Mouse (Mus musculus): ENCODE measurements around the gene Ctsa.

The Ctsa gene

DNA sequence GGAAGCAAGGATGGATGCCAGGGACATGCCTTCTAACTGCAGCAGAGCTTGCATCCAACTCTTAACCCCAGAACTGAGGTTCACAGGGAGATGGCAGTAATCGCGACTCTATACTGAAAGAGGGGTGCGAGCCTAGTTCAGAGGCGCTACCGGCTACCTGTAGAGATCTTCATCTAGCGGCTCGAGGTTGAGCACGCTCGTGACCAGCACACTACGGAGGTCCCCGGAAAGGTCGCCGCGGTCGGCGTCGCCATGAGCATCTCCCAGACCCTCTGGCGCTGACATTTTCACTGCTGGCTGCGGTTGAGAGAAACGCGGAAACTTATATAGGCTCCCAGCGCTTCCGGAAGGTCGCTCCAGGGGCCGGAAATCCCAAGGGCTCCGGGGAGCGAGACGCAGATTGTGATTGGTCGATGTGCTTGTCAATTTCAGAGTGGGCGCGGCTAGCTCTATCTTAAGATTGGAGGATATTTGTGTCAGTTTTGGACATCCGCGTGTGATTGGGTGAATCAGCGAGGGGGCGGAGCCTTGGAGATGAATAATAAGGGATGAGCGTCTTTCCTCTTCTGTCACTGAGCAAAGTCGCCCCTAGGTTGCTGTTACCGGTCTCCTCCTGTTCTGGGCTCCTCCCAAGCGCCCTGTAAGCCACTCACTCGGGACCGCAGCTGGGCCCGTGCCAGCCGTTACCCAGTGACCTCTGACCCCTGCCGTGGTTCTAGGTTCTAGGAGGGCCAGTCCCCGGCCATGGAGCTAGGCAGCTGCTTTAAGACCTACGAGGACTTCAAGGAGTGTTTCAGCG is 27.9 kb upstream of the Ctsa start, which contains the start of the genes Acot8 and Zswim3:
TSS of gene Acot8 (minus strand) at position 350 of the 799 bp plus-strand sequence.
TSS of gene Zswim3 (plus strand) at position 566 of the 799 bp plus-strand sequence.
- peak; percentile 98 to 99 for DNase-seq (ENCODE audit: low spot score in 2 of 2)

- no peak for DNase-seq (ENCODE audit: low spot score in 2 of 2)
Measured at GRCm38 (mm10) chr2:164805332-164805718, 27.3 kb upstream of the Ctsa start.

- DNase-seq (ENCODE audit: low spot score in 2 of 2) = no peak
Measured at GRCm38 (mm10) chr2:164806614-164807013, 26.1 kb upstream of the Ctsa start.

DNA sequence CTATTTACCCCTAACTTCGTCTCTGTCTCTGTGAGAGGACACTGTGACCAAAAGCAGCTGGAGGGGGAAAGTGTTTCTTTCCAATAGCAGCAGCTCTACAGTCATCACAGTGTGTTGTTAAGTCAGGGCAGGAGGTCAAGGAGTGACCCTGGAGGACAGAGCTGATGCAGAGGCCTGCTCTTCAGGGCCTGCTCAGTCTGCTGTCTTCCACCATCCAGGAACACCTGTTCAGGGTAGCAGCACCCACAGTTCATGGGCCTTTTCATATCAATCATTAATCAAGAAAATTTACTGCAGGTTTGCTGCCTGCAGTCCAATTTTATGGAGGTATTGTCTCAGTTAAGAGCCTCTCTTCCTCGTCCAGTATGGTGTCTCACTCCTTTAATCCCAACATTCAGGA is 19.1 kb upstream of the Ctsa start:
- DNase-seq (ENCODE audit: low spot score in 2 of 2) = no peak

DNA sequence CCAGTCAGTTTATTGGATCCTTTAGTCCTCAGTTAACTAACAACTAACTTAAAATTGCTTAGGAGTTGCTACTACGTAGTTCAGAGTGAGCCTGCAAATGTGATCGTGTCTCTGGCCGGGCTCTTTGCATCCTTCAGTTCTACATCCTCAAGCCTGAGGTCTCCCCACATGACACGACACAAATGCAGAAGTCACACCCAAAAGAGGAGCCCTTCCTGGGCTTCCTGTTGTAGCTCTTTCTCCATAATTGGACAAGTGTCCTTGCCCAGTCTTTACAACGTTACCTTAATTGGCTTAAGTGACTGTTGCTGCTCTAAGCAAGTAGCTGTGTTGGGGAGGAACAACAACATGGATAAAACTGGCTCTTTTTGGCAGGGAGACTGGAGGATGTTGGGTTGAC is 17.3 kb upstream of the Ctsa start:
- DNase-seq (ENCODE audit: low spot score in 2 of 2) = no peak

- no peak for DNase-seq (ENCODE audit: low spot score in 2 of 2)
Measured at GRCm38 (mm10) chr2:164815821-164816220, 16.9 kb upstream of the Ctsa start.

DNA sequence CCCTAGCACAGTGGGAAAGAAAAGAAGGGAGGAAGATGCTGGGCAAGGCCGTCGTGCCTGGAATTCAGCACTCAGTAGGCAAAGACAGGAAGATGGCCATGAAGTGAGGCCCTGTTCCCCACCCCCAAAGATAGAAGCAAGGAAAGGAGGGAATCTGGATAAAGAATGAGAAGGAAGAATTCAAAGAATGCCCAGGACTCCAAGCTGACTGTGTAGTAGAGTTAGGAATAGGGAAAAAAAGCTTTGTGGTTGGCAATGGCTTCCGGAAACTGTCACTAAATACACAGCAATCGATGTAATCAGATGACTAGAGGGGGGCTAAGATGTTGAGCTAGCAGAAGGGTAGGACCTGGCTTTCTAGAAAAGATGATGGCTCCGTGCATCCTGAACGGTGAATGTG is 15.5 kb upstream of the Ctsa start:
- no peak for DNase-seq (ENCODE audit: low spot score in 2 of 2)

DNA sequence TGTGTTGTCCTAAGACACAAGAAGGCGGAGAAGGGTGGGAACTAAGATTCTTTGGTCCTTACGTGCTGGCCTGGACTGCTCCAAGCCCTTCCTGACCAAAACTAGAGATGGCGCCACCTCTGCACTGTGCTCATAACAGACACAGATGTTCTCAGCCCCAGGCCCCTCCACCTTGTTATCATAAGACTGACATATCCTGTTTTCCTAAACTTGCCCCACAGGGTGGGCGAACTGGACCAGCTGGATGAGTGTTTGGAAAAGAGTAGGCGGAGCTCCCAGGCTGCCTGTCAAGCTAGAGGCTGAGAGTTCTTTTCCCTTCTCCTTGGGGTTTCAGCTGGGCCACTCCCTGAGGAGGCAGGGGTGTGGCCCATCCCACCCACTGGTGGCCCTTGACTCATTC is 15.0 kb upstream of the Ctsa start:
- no peak for DNase-seq (ENCODE audit: low spot score in 2 of 2)

GRCm38 (mm10) chr2:164821060-164821459 is 11.6 kb upstream of the Ctsa start:
- DNase-seq (ENCODE audit: low spot score in 2 of 2) = no peak

DNA sequence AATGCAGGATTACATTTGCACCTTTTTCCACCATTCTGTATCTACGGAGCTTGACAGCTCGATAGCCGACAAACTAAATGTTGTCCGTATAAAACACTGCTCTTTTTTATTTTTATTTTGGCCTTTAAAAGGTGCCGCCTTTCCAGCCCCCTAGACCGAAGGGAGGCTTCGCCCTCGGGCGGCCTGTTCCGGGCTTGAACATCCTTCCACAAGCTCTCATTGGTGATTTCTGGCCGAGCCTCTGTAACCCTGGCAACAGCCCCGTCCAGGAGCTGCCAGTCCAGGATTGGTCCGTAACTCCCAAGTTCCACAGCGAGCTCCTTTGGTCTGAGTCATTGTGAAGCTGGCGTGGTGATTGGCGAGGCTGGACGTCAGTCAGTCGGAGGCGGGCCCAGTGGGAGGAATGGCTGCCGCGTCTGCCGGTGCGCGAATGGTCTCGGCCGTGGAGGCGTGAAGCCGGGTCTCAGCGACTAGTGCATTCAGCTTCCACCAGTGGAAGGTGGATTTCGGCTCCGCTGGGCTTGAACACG is 10.0 kb upstream of the Ctsa start, which contains the start of gene Zswim1:
TSS of gene Zswim1 (plus strand) at position 51 of the 530 bp plus-strand sequence.
- DNase-seq (ENCODE audit: low spot score in 2 of 2) = peak; percentile 100

DNA sequence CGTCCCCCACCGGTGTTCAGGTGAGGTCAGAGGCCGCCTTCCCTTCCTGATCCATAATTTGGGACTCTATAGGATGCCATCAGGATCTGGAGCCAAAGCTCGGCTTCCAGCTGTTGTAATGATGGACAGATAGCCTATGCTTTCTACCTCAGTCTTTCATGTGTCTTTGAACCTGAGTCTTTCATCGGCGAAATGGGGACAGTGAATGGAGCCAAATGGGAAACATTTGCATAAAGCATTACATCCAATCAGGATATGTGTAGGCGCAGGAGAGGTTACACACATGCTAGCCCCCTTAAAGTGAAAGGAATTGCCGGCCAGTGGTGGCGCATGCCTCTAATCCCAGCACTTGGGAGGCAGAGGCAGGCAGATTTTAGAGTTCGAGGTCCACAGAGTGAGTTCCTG is 9.5 kb upstream of the Ctsa start:
- no peak for DNase-seq (ENCODE audit: low spot score in 2 of 2)

DNA sequence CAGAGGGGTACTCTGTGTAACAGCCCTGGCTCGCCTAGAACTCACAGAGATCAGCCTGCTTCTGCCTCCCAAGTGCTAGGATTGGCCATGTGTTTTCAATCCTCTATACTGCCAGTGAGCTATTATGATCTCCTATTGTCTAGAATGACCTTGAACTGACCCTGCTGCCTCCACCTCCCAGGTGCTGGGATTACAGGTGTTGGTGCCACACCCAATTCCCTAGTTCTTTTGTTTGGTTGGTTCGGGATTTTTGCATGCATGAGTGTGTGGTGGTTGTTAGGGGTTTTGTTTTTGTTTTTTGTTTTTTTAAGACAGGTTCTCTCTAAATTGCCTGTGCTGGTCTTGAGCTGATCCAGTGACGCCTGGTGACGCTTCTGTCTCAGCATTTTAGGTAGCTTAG is 8.7 kb upstream of the Ctsa start:
- no peak for DNase-seq (ENCODE audit: low spot score in 2 of 2)

DNA sequence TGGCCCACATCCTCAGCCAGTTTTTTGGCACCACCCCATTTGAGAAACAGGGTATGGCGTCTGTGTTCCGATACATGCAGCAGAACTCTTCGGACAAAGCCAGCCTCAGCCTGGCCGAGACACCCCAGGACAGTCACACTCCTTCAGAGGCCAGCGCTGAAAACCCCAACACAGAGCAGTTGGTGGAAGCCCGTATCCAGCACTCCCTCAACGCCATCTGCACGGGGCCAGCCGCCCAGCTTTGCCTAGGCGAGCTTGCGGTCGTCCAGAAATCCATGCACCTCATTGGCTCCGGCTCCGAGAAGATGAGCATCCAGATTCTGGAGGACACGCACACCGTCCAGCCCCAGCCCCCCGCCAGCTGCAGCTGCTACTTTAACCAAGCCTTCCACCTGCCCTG is 7.2 kb upstream of the Ctsa start:
- no peak for DNase-seq (ENCODE audit: low spot score in 2 of 2)

DNA sequence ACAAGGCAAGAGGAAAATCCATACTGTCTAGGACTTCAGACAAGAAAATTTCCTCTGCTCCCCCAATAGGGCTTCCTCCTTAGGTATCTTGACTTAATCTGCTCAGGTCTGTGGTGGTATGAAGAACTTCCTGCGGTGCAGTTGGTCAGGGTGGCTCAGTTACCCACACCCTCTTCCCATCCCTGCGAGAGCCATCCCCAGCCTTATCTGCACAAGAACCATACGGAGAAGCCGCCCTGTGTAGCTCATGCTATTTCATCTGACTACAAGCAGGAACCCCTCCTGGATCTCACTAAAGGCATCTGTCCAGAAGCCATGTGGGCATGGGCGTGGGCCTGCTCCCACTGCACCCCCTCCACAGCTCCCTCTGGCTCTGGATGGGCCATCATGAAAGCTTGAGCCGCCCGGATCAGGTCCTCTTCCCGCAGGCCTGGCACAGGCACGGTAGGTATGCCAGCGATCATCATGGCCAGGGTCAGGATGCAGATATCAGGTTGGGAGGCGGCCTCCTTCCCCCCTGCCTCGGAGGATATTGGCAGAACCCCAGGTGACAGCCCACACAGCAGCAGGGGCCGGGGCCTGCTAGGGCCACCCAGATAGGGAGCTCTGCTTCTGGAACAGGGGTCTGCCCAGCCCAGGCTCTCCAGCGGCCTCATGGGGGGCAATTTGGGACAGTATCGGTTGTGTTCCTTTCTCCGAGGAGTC is 5.4 kb upstream of the Ctsa start:
- no peak for DNase-seq (ENCODE audit: low spot score in 2 of 2)

GRCm38 (mm10) chr2:164828437-164828836 is 4.2 kb upstream of the Ctsa start, which contains the start of gene Spata25:
Gene Spata25, minus strand, starts transcription at chr2:164828537.
- no peak for DNase-seq (ENCODE audit: low spot score in 2 of 2)

DNA sequence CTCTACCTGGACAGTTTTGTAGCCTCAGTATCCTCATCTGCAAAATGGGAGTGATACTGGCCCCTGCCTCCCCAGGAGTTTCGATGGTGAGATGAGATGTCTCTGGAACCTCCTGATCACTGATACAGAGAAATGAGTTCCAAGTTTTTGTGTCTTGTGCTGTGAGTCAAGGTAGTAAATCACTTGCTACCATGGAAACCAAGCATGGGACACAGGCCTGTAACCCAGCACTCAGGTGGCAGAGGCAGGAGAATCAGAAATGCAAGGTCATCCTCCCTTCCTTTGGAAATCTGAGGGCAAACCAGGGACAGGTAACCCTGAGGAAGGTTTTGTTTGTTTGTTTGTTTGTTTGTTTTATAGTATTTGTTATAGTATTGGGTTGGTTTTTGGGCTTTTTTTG is 3.6 kb upstream of the Ctsa start:
- DNase-seq (ENCODE audit: low spot score in 2 of 2) = no peak

GRCm38 (mm10) chr2:164831029-164831428 is 1.6 kb upstream of the Ctsa start:
- no peak for DNase-seq (ENCODE audit: low spot score in 2 of 2)

DNA sequence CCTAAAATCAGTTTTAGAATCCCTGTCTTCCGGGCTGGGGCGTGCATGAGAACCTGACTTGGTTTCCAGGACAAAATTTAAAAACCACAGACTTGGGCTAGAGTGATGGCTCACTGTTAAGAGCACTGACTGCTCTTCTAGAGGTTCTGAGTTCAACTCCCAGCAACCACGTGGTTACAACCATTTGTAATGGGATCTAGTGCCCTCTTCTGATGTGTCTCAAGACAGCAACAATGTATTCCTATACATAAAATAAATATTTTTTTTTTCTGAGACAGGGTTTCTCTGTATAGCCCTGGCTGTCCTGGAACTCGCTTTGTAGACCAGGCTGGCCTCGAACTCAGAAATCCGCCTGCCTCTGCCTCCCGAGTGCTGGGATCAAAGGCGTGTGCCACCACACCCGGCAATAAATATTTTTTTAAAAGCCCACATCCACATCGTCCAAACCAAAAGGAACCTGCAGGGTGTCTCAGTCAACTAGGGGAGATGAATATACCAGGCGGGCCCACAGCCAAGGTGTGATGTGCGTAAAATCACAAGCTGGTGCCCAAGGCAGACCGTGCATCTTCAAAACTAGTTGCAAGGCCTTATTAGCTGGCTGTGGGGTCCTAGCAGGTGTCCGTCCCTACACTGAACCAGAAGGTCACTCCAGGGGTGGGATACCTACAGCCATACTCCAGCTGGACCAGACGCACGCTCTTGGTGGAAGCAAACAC is 483 bp upstream of the Ctsa start:
- DNase-seq (ENCODE audit: low spot score in 2 of 2) = peak in 1 of 2 experiments; percentile 39

GRCm38 (mm10) chr2:164833314-164833959 is 764 bp downstream of the Ctsa start, which contains the start of gene Neurl2:
Gene Neurl2, minus strand, starts transcription at chr2:164833456.
- peak; percentile 76 to 90 for DNase-seq (ENCODE audit: low spot score in 2 of 2)

GRCm38 (mm10) chr2:164834531-164834930 is 1.9 kb downstream of the Ctsa start:
- DNase-seq (ENCODE audit: low spot score in 2 of 2) = no peak

GRCm38 (mm10) chr2:164835164-164835563 is 2.5 kb downstream of the Ctsa start:
- no peak for DNase-seq (ENCODE audit: low spot score in 2 of 2)
